Mouse (Mus musculus) midbrain, embryonic 11.5 days (tissue): ENCODE measurements at regions not wholly inside any gene's neighbourhood (a gene's known extent, or its start where the extent isn't known, plus 50 kb on each side); places are given as distances from the start of the nearest gene placed in this dataset.

Source experiments
- ATAC-seq: fragments of 200-750 bp; cut with Nextera tagmentation; 2 replicates; pipeline ENCODE4 v1.8.0; 2017; ENCODE audit warnings: moderate TSS enrichment, moderate library complexity; ENCODE audit not compliant: low FRiP score
- DNase-seq: peaks from one replicate; pipeline ENCODE4 v3.0.0; 2015; ENCODE audit warnings: low spot score; ENCODE audit errors: missing footprints
- H3K27ac ChIP-seq: fragments of 300-500 bp; sonication (generic); 2 replicates; pipeline ENCODE4 v1.5.1; 2014; ENCODE audit warnings: low read depth, low read length
- H3K27me3 ChIP-seq: fragments of 300-500 bp; sonication (generic); 2 replicates; pipeline ENCODE4 v1.6.1; 2014; ENCODE audit warnings: mild to moderate bottlenecking, low read length, moderate library complexity, mixed read lengths; ENCODE audit not compliant: control insufficient read depth, insufficient read depth
- H3K36me3 ChIP-seq: fragments of 300-500 bp; sonication (generic); 2 replicates; pipeline ENCODE4 v1.6.1; 2014; ENCODE audit warnings: mild to moderate bottlenecking, low read length, moderate library complexity, mixed read lengths; ENCODE audit not compliant: control insufficient read depth, insufficient read depth
- H3K4me1 ChIP-seq: fragments of 300-500 bp; sonication (generic); 2 replicates; pipeline ENCODE4 v1.6.1; 2014; ENCODE audit warnings: low read length; ENCODE audit not compliant: control insufficient read depth, insufficient read depth
- H3K4me2 ChIP-seq: fragments of 300-500 bp; sonication (generic); 2 replicates; pipeline ENCODE4 v1.6.1; 2014; ENCODE audit warnings: mild to moderate bottlenecking, moderate library complexity
- H3K4me3 ChIP-seq: fragments of 300-500 bp; sonication (generic); 2 replicates; pipeline ENCODE4 v1.5.1; 2014; ENCODE audit warnings: low read depth, low read length
- H3K9ac ChIP-seq: fragments of 300-500 bp; sonication (generic); 2 replicates; pipeline ENCODE4 v1.6.1; 2014; ENCODE audit warnings: low read length
- H3K9me3 ChIP-seq: fragments of 300-500 bp; sonication (generic); 2 replicates; pipeline ENCODE4 v1.6.1; 2016; ENCODE audit warnings: low read length; ENCODE audit not compliant: control insufficient read depth
- WGBS: fragments of 180-500 bp; shearing (Covaris S2); extraction: QIAGEN DNeasy Blood & Tissue Kit; methylation state at CpG from one replicate; pipeline ENCODE4 v1.1.7; 2014; 5-methylcytosine and 5-hydroxymethylcytosine counted together

DNA sequence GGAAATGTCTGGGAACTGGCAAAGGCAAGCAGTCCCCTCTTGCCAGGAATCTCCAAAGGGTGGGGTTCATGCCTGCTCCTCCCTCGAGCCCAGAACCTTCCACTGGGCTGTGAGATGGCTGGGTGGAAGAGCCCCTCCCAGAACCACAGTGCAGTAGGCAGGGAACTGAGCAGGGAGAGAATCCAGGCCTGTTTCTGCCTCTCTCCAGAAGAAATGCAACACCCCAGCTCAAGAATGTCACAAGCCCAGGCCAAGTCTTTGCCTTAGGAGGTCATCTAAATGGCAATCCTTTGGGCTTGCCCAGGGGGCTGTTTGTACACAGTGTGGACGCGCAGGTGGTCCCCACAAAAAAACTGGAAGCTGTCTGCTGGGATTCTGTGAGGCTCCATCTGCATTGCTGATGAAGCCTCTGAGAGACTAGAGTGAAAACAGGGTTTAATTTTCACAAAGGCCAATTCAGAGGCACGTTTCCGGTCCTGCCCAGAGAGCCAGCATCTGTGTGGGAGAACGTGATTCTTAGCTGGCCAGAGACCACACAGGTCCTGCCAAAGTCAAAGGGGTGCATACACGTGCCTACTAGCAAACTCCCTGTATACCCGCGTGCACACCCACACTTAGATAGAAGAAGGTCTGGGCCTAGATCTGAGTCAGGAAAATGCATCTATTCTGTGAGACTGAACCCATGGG is 129.0 kb downstream of the Hmg20a start:
- H3K36me3 ChIP-seq = no peaks in the 10 kb centered on the region

DNA sequence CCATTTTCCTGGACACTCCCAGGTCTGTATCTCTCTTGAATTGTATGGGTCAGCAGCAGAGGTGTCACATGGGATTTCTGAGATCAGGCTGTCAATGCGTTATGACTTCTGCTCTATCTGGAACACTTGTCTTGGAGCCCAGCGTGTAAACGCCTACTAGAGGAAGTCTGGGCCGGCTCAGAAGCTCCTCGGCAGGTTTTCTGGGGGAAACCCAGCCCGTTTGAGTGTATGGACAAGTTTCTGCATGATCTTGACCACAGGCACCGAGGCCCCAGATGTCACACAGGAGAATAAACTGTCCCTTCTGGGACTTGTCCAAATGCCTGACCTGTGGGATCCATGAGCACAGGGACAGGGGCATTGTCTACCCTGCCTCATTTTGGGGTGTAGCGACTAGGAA is 131.4 kb downstream of the Hmg20a start:
- Histone ChIP-seq H3K4me1 (peaks cover 22% of the 10 kb centered on the region), H3K4me3 (no peak overlapping the region), H3K27me3 (no peaks in the 10 kb centered on the region), H3K9me3 (no peaks in the 10 kb centered on the region), H3K36me3 (no peaks in the 10 kb centered on the region), H3K9ac (no peak overlapping the region), H3K27ac (no peak overlapping the region), H3K4me2 (no peak overlapping the region)
- WGBS = 77% methylated on average over 8 of the region's 8 CpGs
- ATAC-seq (no peak), DNase-seq (no peak)

More for the DNA sequence above, 129.0 kb downstream of the Hmg20a start:
- no peaks in the 10 kb centered on the region for H3K27me3 ChIP-seq
- H3K4me1 ChIP-seq = peaks cover 16% of the 10 kb centered on the region
- H3K4me2 ChIP-seq = no peak overlapping the region
- H3K27ac ChIP-seq = no peak overlapping the region
- WGBS = 44% methylated on average over 9 of the region's 9 CpGs
- no peak overlapping the region for H3K4me3 ChIP-seq
- H3K9me3 ChIP-seq = no peaks in the 10 kb centered on the region
- no peak overlapping the region for H3K9ac ChIP-seq
- DNase-seq = no peak
- no peak; the same call in 1 of the 2 replicates for ATAC-seq

GRCm38 (mm10) chr9:56550178-56550577 is 131.8 kb downstream of the Hmg20a start:
- DNase-seq (no peak), ATAC-seq (no peak)
- no peak overlapping the region for H3K4me2 ChIP-seq
- H3K36me3 ChIP-seq = no peaks in the 10 kb centered on the region
- H3K9ac ChIP-seq = no peak overlapping the region
- no peaks in the 10 kb centered on the region for H3K27me3 ChIP-seq
- H3K4me3 ChIP-seq = no peak overlapping the region
- 52% methylated on average over 4 of the region's 4 CpGs for WGBS
- H3K27ac ChIP-seq = no peak overlapping the region
- H3K4me1 ChIP-seq = peaks cover 22% of the 10 kb centered on the region
- no peaks in the 10 kb centered on the region for H3K9me3 ChIP-seq

DNA sequence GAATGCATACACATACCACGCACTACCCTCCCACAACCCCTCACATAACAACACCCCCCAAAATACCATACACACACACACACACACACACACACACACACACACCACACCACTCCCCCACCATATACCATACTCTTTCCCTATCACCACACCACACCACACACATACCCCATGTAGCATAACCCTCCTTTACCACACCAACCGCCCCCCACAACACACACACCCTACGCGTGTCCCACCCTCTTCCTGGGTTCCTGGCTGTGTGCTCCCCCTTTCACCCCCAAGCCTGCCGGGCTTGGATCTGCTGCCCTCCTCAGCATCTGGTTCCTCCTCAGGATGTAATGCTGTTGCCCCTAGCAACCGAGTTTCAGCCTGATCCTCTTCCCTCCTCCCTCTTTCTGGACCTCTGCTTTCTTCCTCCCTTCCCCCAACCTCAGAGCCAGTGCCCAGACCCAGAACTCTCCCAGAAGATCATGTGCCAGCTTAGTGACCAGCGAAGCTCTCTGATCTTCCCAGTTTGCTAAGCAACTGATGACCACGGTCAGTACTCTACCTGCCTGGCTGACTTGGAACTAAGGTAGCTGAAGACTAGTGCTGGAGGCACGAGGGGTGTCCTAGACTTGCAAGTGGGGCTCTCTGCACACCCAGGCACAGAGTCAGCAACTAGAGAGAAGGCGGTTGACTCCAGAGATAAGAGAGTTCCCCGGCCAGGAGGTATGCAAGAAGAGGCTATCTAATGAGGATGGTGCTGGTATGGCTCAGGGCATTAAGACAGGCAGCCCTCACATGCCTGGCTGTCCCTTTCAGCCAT is 133.2 kb downstream of the Hmg20a start:
- WGBS = 54% methylated on average over 11 of the region's 11 CpGs
- H3K9me3 ChIP-seq = no peaks in the 10 kb centered on the region
- peaks cover under 1% of the 10 kb centered on the region; the same call in 1 of the 2 replicates for H3K27me3 ChIP-seq
- H3K36me3 ChIP-seq = no peaks in the 10 kb centered on the region
- H3K4me2 ChIP-seq = no peak overlapping the region
- no peak overlapping the region for H3K4me3 ChIP-seq
- DNase-seq (no peak), ATAC-seq (peak; percentile 35; the same call in 1 of the 2 replicates)
- H3K4me1 ChIP-seq = peaks cover 22% of the 10 kb centered on the region
- no peak overlapping the region for H3K9ac ChIP-seq
- H3K27ac ChIP-seq = no peak overlapping the region

- H3K27ac ChIP-seq = no peak overlapping the region
- H3K4me1 ChIP-seq = peaks cover 21% of the 10 kb centered on the region
- DNase-seq (no peak), ATAC-seq (no peak)
- H3K27me3 ChIP-seq = peaks cover 2% of the 10 kb centered on the region; the same call in 1 of the 2 replicates
- no peak overlapping the region for H3K4me3 ChIP-seq
- H3K4me2 ChIP-seq = no peak overlapping the region
- H3K9me3 ChIP-seq = no peaks in the 10 kb centered on the region
- H3K9ac ChIP-seq = no peak overlapping the region
- H3K36me3 ChIP-seq = no peaks in the 10 kb centered on the region
- WGBS = 72% methylated on average over 6 of the region's 6 CpGs
Measured at GRCm38 (mm10) chr9:56552187-56552686, 133.8 kb downstream of the Hmg20a start.

GRCm38 (mm10) chr9:56552766-56553165 is 134.4 kb downstream of the Hmg20a start:
- no peak overlapping the region for H3K4me2 ChIP-seq
- no peaks in the 10 kb centered on the region for H3K36me3 ChIP-seq
- H3K4me1 ChIP-seq = peaks cover 16% of the 10 kb centered on the region
- H3K27ac ChIP-seq = no peak overlapping the region
- DNase-seq (peak; percentile 96), ATAC-seq (peak; percentile 51; the same call in 1 of the 2 replicates)
- no peak overlapping the region for H3K4me3 ChIP-seq
- H3K9me3 ChIP-seq = no peaks in the 10 kb centered on the region
- peaks cover 2% of the 10 kb centered on the region; the same call in 1 of the 2 replicates for H3K27me3 ChIP-seq
- 0% methylated on average over 1 of the region's 1 CpGs for WGBS
- H3K9ac ChIP-seq = no peak overlapping the region

GRCm38 (mm10) chr9:56553626-56554025 is 135.2 kb downstream of the Hmg20a start:
- H3K27ac ChIP-seq = no peak overlapping the region
- H3K36me3 ChIP-seq = no peaks in the 10 kb centered on the region
- DNase-seq (no peak), ATAC-seq (no peak)
- peaks cover 15% of the 10 kb centered on the region for H3K4me1 ChIP-seq
- 68% methylated on average over 13 of the region's 13 CpGs for WGBS
- H3K4me2 ChIP-seq = no peak overlapping the region
- H3K9ac ChIP-seq = no peak overlapping the region
- H3K27me3 ChIP-seq = peaks cover 2% of the 10 kb centered on the region; the same call in 1 of the 2 replicates
- H3K9me3 ChIP-seq = no peaks in the 10 kb centered on the region
- H3K4me3 ChIP-seq = no peak overlapping the region

GRCm38 (mm10) chr9:56554096-56554495 is 135.7 kb downstream of the Hmg20a start:
- H3K4me1 ChIP-seq = peaks cover 15% of the 10 kb centered on the region
- H3K9ac ChIP-seq = no peak overlapping the region
- no peaks in the 10 kb centered on the region for H3K36me3 ChIP-seq
- peaks cover 2% of the 10 kb centered on the region; the same call in 1 of the 2 replicates for H3K27me3 ChIP-seq
- H3K27ac ChIP-seq = no peak overlapping the region
- DNase-seq (no peak), ATAC-seq (no peak)
- no peak overlapping the region for H3K4me2 ChIP-seq
- H3K9me3 ChIP-seq = no peaks in the 10 kb centered on the region
- 67% methylated on average over 6 of the region's 6 CpGs for WGBS
- H3K4me3 ChIP-seq = no peak overlapping the region

GRCm38 (mm10) chr9:56559618-56560144 is 141.3 kb downstream of the Hmg20a start:
- H3K27ac ChIP-seq = no peak overlapping the region
- H3K4me2 ChIP-seq = no peak overlapping the region
- H3K4me1 ChIP-seq = peaks cover 6% of the 10 kb centered on the region
- DNase-seq = no peak
- WGBS = 38% methylated on average over 2 of the region's 2 CpGs
- peaks cover 2% of the 10 kb centered on the region; the same call in 1 of the 2 replicates for H3K27me3 ChIP-seq
- no peaks in the 10 kb centered on the region for H3K9me3 ChIP-seq
- H3K9ac ChIP-seq = no peak overlapping the region
- no peak for ATAC-seq
- H3K4me3 ChIP-seq = no peak overlapping the region
- H3K36me3 ChIP-seq = no peaks in the 10 kb centered on the region
